ENCODE assay signal across 19 mouse cellular contexts in the genomic region with DNA sequence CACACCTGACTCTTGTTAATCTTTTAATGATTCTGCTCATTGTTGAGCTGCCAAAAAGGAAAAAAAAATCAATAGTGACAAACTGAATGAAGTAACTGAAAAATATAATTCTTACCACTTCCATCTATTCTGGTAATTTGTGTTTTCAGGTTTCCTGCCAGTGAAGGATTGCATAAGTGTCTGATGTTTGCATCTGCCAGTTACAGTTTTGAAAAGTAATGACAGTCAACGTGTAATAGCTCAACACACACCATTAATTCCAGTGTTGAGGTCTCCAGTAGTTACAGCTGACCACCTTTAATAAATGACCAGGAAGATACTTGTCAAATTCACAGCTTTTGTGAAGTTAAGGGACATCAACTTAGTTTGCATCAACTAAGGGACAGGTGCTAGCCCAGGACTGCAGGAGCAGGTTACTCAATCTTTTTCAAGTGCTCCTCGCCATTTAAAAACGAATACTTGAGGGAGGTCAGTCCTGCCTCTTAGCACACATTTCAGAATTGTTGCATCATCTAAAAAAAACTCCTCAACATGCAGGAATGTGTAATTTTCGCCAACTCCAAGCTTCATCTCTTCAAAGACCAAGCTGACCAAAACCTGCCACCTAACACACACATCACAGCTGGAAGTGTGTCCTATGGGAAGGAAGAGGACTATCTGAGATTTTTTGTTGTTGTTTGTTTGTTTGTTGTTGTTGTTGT. TPM values are rescaled to one million over a fixed set of nuclear protein-coding genes. Genes with fewer than 3 reads are reported as not detected.
DNase-seq lines count a peak whose midpoint lies in the region; ATAC-seq lines count a peak whose summit lies in the region.
"Had no signal": no experiment of that assay in that cellular context is flagged by ENCODE, and none has a peak within 500 bp of the region (broad histone marks: within the 10 kb centered on the region; RNA-seq: fewer than 3 reads in every experiment).

No protein-coding gene starts in this region.

- peak; percentile 46 for DNase-seq in adipocyte (ENCODE audit: low spot score)
- DNase-seq in skeletal muscle tissue, adult 2 months (ENCODE audit: low read depth, low spot score): peak; percentile 30
- DNase-seq in gastrocnemius, postnatal 14 days: no peak
- DNase-seq: adrenal gland, adult 8-10 months; cerebellum, adult 2 months; embryo, embryonic 11 days; gastrocnemius, adult 2 months; heart, postnatal 10 days; kidney, adult 8-10 months; kidney, postnatal 36 days; midbrain, embryonic 14.5 days; right cerebral cortex, postnatal 25 days had no signal

- peak; percentile 27 for ATAC-seq in liver, embryonic 16.5 days (ENCODE audit: low read depth)
- ATAC-seq in liver, embryonic 12.5 days: no peak
- ATAC-seq in lung, embryonic 16.5 days (ENCODE audit: low read depth): peak; percentile 85
- ATAC-seq in intestine, embryonic 16.5 days: no peak
- ATAC-seq: forebrain, embryonic 15.5 days had no signal

- no peaks in the 10 kb centered on the region for H3K27me3 ChIP-seq in liver, embryonic 16.5 days (ENCODE audit: control insufficient read depth, insufficient read depth, low read depth, low read length)
- no peaks in the 10 kb centered on the region for H3K27me3 ChIP-seq in liver, embryonic 12.5 days (replicated peaks)
- H3K27me3 ChIP-seq in lung, embryonic 16.5 days (ENCODE audit: control insufficient read depth, insufficient read depth, low read depth, low read length): no peaks in the 10 kb centered on the region
- no peaks in the 10 kb centered on the region for H3K27me3 ChIP-seq in intestine, embryonic 16.5 days (replicated peaks; ENCODE audit: control insufficient read depth, insufficient read depth, low read length)
- H3K27me3 ChIP-seq: forebrain, embryonic 15.5 days; hindbrain, embryonic 15.5 days had no signal

- no peaks in the 10 kb centered on the region; the same call in 1 of the 2 replicates for H3K4me1 ChIP-seq in liver, embryonic 16.5 days (ENCODE audit: control insufficient read depth, low read depth, low read length)
- 0 out of 2 replicates have a peak, but pooled peaks cover 3% of the 10 kb centered on the region for H3K4me1 ChIP-seq in liver, embryonic 12.5 days
- peaks cover 3% of the 10 kb centered on the region; the same call in 1 of the 2 replicates for H3K4me1 ChIP-seq in lung, embryonic 16.5 days (replicated peaks; ENCODE audit: control insufficient read depth, insufficient read depth, low read length)
- H3K4me1 ChIP-seq in intestine, embryonic 16.5 days (ENCODE audit: control insufficient read depth, insufficient read depth, low read length): peaks cover 5% of the 10 kb centered on the region
- H3K4me1 ChIP-seq: forebrain, embryonic 15.5 days; hindbrain, embryonic 15.5 days had no signal

- H3K27ac ChIP-seq in liver, embryonic 16.5 days (ENCODE audit: low read length): no peak overlapping the region
- no peak overlapping the region for H3K27ac ChIP-seq in liver, embryonic 12.5 days
- peak overlapping the region; percentile 60 for H3K27ac ChIP-seq in lung, embryonic 16.5 days (ENCODE audit: low read length)
- H3K27ac ChIP-seq in intestine, embryonic 16.5 days (ENCODE audit: low read length): no peak overlapping the region
- H3K27ac ChIP-seq: forebrain, embryonic 15.5 days; gastrocnemius, adult 2 months; hindbrain, embryonic 15.5 days; macrophage had no signal

- no peak overlapping the region for H3K4me2 ChIP-seq in liver, embryonic 16.5 days (ENCODE audit: low read depth, low read length)
- H3K4me2 ChIP-seq in liver, embryonic 12.5 days: no peak overlapping the region
- H3K4me2 ChIP-seq in lung, embryonic 16.5 days (ENCODE audit: low read depth, low read length): no peak overlapping the region
- no peak overlapping the region for H3K4me2 ChIP-seq in intestine, embryonic 16.5 days (ENCODE audit: low read depth, low read length)
- H3K4me2 ChIP-seq: forebrain, embryonic 15.5 days; hindbrain, embryonic 15.5 days had no signal

- H3K9ac ChIP-seq in liver, embryonic 16.5 days (ENCODE audit: low read depth, low read length): no peak overlapping the region
- no peak overlapping the region for H3K9ac ChIP-seq in liver, embryonic 12.5 days
- no peak overlapping the region for H3K9ac ChIP-seq in lung, embryonic 16.5 days (ENCODE audit: low read length)
- H3K9ac ChIP-seq in intestine, embryonic 16.5 days (ENCODE audit: low read depth, low read length): no peak overlapping the region
- H3K9ac ChIP-seq: forebrain, embryonic 15.5 days; hindbrain, embryonic 15.5 days had no signal

- intact Hi-C loops in gastrocnemius, postnatal 14 days (cut with DNase I; ENCODE audit: low total_unique reads): no loop called here

- 36% methylated on average over 4 of the region's 4 CpGs for WGBS in liver, embryonic 16.5 days (ENCODE audit: insufficient replicate concordance)
- WGBS in liver, embryonic 12.5 days (ENCODE audit: insufficient replicate concordance): 71% methylated on average over 4 of the region's 4 CpGs
- 53% methylated on average over 4 of the region's 4 CpGs for WGBS in lung, embryonic 16.5 days
- WGBS in intestine, embryonic 16.5 days: 81% methylated on average over 4 of the region's 4 CpGs

- H3K9me3 ChIP-seq in liver, embryonic 16.5 days (replicated peaks; ENCODE audit: control insufficient read depth, low read length): no peaks in the 10 kb centered on the region
- no peaks in the 10 kb centered on the region for H3K9me3 ChIP-seq in liver, embryonic 12.5 days (replicated peaks)
- no peaks in the 10 kb centered on the region for H3K9me3 ChIP-seq in lung, embryonic 16.5 days (ENCODE audit: control insufficient read depth, low read length)
- no peaks in the 10 kb centered on the region for H3K9me3 ChIP-seq in intestine, embryonic 16.5 days (ENCODE audit: control insufficient read depth, low read length)
- H3K9me3 ChIP-seq: forebrain, embryonic 15.5 days; hindbrain, embryonic 15.5 days had no signal

- no peaks in the 10 kb centered on the region for H3K36me3 ChIP-seq in liver, embryonic 16.5 days (ENCODE audit: control insufficient read depth, insufficient read depth)
- no peaks in the 10 kb centered on the region for H3K36me3 ChIP-seq in liver, embryonic 12.5 days
- H3K36me3 ChIP-seq in lung, embryonic 16.5 days (ENCODE audit: control insufficient read depth, insufficient read depth, low read length): no peaks in the 10 kb centered on the region
- H3K36me3 ChIP-seq in intestine, embryonic 16.5 days (ENCODE audit: control insufficient read depth, insufficient read depth, low read length): no peaks in the 10 kb centered on the region
- H3K36me3 ChIP-seq: forebrain, embryonic 15.5 days; hindbrain, embryonic 15.5 days had no signal

- no peak overlapping the region for H3K4me3 ChIP-seq in liver, embryonic 16.5 days (ENCODE audit: low read depth, low read length)
- H3K4me3 ChIP-seq in liver, embryonic 12.5 days: no peak overlapping the region
- no peak overlapping the region for H3K4me3 ChIP-seq in lung, embryonic 16.5 days (ENCODE audit: low read length)
- H3K4me3 ChIP-seq in intestine, embryonic 16.5 days (ENCODE audit: low read length): no peak overlapping the region
- H3K4me3 ChIP-seq: forebrain, embryonic 15.5 days; gastrocnemius, adult 2 months; hindbrain, embryonic 15.5 days had no signal

RNA-seq across cellular contexts. Expression of gene Abhd17b, which starts 10.9 kb away (rescaled TPM):
- polyA plus RNA-seq in liver, embryonic 16.5 days (2015; fragmentation: Nextera tagmentation; extraction: Ambion mirVana): 4.9 and 5.8 TPM in 2 replicates
- 12.6 and 12.9 TPM in 2 replicates for polyA plus RNA-seq in liver, embryonic 12.5 days (2016; fragmentation: Nextera tagmentation; extraction: Ambion mirVana)
- 29.2 and 36.1 TPM in 2 replicates for polyA plus RNA-seq in lung, embryonic 16.5 days (2015; fragmentation: Nextera tagmentation; extraction: Ambion mirVana)
- 10 to 100 TPM; 20.7 to 23.0 TPM for total RNA-seq in gastrocnemius, postnatal 14 days (2021)
- 7.3 and 15.9 TPM in 2 replicates for polyA plus RNA-seq in intestine, embryonic 16.5 days (2015; fragmentation: Nextera tagmentation; extraction: Ambion mirVana)

RNA-seq across cellular contexts. Expression of gene 1110059E24Rik, which starts 11.1 kb away (rescaled TPM):
- 12.7 and 13.6 TPM in 2 replicates for polyA plus RNA-seq in liver, embryonic 16.5 days (2015; fragmentation: Nextera tagmentation; extraction: Ambion mirVana)
- 17.6 and 19.6 TPM in 2 replicates for polyA plus RNA-seq in liver, embryonic 12.5 days (2016; fragmentation: Nextera tagmentation; extraction: Ambion mirVana)
- polyA plus RNA-seq in lung, embryonic 16.5 days (2015; fragmentation: Nextera tagmentation; extraction: Ambion mirVana): 70.7 and 74.4 TPM in 2 replicates
- 10 to 100 TPM; 11.9 to 12.2 TPM for total RNA-seq in gastrocnemius, postnatal 14 days (2021)
- 63.4 and 63.9 TPM in 2 replicates for polyA plus RNA-seq in intestine, embryonic 16.5 days (2015; fragmentation: Nextera tagmentation; extraction: Ambion mirVana)

Comparison
In these comparisons a context has a peak if more than half of its experiments do, and no peak if none do; other contexts are left out.
1. ATAC-seq: peak in liver, embryonic 16.5 days (single experiment) and lung, embryonic 16.5 days (single experiment); none in liver, embryonic 12.5 days (single experiment) and intestine, embryonic 16.5 days (single experiment).